15 mouse cellular contexts compared by ENCODE assay signal in genomic region chr3:55109097-55109496, GRCm38 (mm10). TPM values are rescaled to one million over a fixed set of nuclear protein-coding genes. Genes with fewer than 3 reads are reported as not detected.
"Had no signal": no experiment of that assay in that cellular context is flagged by ENCODE, and none has a peak within 500 bp of the region (broad histone marks: within the 10 kb centered on the region; RNA-seq: fewer than 3 reads in every experiment).

No protein-coding gene starts in this region.

- DNase-seq: lung, adult 18-20 months; lung, embryonic 14.5 days; lung, postnatal 10 days; lung, postnatal 4 days; midbrain, embryonic 14.5 days; right cerebral cortex, postnatal 14 days; thymus, adult 2 months; thymus, postnatal 25 days; thymus, postnatal 4 days had no signal

RNA-seq across cellular contexts. Expression of gene Ccdc169, which starts 28.0 kb away (rescaled TPM):
- total RNA-seq: megakaryocyte, adult 5-6 weeks; megakaryocyte-erythroid progenitor cell, adult 5-6 weeks; neutrophil, adult 5-6 weeks had no signal
- polyA plus RNA-seq: lung, embryonic 14.5 days; midbrain, embryonic 12.5 days; neural tube, embryonic 12.5 days; spleen, adult 2 months; thymus, adult 2 months had no signal

RNA-seq across cellular contexts. Expression of gene Ccna1, which starts 53.8 kb away (rescaled TPM):
- total RNA-seq: megakaryocyte, adult 5-6 weeks; megakaryocyte-erythroid progenitor cell, adult 5-6 weeks; neutrophil, adult 5-6 weeks had no signal
- polyA plus RNA-seq: spleen, adult 2 months had no signal
